Mouse (Mus musculus) urinary bladder, postnatal 0 days (tissue): Measurements from ENCODE around the gene Klc4. TPM values are rescaled to one million over a fixed set of nuclear protein-coding genes. Genes with fewer than 3 reads are reported as not detected.

Source experiments
- polyA plus RNA-seq: library from polyadenylated mRNA; unstranded; fragments of >200 nt; fragmentation: Nextera tagmentation; extraction: Ambion mirVana; gene quantifications from 2 replicates; pipeline ENCODE4 v1.2.1, GENCODE M21; 2015

The Klc4 gene
- polyA plus RNA-seq, result 14.2 and 15.2 TPM in 2 replicates

DNA sequence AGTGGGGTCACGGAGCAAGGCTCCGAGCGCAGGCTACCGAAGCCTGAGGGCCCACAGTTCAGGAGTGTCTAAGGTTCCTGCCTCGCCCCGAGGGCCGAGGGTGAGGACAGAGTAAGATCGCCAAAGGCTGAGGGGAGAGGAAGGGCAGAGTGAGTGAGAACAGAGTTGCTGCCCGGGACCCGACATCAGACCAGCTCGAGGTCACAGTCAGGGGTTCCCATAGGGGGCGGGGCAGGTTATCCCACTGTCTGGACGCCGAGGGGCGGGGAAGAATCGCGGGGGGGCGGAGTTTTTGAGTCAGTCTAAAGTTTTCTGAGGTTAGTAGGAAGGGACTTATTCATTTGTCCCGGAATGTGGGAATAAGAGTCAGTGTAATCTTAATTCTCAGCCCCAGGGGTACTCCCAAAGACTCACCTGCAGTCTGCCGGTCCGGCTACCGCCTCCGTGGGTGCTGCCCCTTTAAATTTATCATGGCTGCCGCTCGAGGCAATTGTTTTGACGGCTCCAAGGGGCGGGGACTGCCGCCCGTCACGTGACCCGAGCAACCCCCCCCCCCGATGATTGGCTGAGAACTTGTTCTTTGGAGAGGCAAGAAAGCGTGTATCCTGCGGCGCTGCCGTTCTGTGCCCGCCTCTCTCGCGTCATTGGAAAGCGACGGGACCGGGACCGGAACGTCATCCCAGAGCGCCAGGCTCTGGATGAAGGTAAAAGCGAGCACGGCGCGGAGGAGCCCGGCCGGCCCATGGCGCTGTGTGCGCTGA is at the start of gene Klc4, which contains the start of gene Mrpl2:
Klc4 (minus strand) TSS at position 462 of the 761 bp plus-strand sequence.
Mrpl2 (plus strand) TSS at position 669 of the 761 bp plus-strand sequence.

DNA sequence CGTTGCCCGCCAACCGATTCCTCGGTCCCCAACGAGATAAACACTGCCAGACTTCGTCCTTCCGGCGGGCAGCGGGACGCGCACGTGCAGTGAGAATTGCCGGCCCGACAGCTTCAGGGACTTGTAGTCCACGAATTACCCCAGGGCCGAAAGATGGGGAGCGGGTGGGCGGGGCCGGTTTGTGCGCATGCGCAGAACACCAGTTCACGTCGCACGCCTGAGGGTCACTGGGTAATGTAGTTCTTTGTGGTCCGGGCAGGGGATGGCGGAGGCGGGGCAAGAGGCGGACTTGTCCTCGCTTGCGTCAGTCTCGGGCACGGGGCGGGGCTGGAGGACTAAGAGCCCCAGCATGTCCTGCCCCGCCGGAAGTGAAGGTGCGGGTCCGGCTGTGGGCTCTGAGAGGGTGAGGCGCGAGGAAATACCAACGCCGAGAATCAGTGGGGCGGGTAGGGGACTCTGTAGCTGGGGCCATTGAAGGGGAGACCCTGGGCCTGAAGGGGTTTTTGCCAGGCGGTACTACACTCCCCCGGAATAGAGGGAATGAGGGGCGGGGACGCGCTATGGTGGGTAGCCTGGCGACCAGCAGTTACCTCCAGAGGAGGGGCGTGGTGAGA is 35.0 kb upstream of the Klc4 start, which contains the start of gene Klhdc3:
Klhdc3 (minus strand) TSS at position 155 of the 614 bp plus-strand sequence.

DNA sequence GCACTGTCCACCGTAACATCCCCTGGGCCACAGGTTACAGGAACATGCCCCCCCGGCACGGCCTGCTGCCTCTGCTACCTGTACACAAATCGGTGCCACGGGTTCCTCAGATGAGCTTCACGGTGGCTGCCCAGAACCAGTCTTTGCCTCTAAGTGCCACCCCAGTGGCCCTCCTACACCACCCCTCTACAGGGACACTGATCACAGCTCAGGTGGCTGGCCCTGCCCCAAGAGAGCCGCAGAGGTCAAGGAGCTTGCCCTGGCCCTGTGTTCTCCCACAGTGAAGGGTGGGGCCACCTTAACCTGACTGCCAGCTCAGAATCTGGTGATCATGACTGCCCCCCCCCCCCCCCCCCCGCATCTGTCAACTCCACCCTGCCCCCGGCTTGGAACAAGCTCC is 32.6 kb upstream of the Klc4 start, which contains the start of gene Mea1:
Mea1 (plus strand) TSS at position 378 of the 400 bp plus-strand sequence.

DNA sequence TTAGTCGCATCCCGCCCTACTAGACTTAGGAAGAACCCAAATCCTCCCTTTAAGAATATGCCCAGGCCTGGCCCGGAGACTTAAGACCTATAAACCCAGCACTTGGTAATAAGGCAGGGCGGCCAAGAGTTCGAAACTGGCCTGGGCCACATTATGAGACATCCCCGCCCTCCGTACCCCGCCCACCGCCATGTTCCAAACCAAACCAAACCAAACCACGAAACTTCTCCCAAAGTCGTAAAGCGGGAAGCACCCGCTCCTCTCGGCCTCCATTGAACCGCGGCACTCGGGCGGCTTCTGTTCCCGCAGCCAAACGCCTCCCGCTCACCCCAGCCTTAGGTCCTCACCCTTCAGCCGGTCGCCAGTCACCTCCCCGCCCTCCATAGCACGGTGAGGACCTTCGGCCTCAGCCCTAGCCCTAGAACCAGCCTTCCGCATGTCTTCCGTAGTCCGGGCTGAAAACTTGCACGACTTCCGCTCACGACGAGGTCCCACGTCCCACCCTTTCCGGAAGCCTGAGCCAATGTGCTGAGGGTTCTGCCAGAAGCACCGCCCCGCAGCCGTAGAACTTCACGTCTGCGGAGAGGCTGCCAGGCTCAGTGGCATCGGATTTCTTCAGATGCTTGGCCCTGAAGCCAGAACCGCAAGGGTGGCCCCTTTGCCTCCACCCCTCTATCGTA is 28.2 kb upstream of the Klc4 start, which contains the start of gene Rrp36:
Rrp36 (minus strand) TSS at position 503 of the 680 bp plus-strand sequence.

DNA sequence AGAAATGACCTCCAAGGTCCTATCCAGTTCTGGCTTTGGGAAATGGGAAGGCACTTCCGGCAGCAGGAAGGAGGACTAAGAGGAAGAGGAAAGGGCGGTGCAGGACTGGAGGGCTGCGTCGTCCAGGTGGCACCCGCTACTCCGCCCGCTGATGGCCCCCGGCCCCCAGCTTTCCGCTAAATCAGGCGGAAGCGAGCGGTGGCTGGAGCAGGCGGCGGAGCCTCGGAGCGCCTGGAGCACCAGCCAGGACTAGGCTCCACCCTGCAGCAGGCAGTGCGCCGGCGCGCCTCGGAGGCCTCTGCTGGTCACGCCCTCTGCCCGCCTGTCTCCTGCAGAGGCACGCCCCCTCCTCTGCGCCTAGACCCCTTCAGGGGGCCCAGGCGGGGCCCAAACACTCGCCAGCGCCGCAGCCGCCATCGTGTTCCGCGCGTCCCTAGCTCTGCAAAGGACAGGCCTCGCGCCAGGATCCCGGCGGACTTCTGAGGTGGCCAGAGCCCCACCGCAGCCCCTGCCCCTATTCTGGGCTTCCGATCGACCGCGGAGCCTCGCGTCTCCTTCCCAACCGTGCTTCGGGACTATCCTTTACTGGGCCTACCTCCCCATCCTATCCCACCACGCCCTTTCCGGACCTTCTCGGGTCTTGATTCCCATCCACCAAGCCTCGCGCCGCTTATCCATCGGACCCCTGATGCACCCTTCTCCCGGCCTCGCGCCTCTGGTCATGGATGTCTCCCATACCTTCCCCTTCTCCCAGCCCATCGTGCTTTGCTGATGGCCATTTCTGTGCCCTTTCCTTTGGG is 4.6 kb upstream of the Klc4 start, which contains the start of gene Cul7:
Cul7 (plus strand) TSS at position 106 of the 800 bp plus-strand sequence.

DNA sequence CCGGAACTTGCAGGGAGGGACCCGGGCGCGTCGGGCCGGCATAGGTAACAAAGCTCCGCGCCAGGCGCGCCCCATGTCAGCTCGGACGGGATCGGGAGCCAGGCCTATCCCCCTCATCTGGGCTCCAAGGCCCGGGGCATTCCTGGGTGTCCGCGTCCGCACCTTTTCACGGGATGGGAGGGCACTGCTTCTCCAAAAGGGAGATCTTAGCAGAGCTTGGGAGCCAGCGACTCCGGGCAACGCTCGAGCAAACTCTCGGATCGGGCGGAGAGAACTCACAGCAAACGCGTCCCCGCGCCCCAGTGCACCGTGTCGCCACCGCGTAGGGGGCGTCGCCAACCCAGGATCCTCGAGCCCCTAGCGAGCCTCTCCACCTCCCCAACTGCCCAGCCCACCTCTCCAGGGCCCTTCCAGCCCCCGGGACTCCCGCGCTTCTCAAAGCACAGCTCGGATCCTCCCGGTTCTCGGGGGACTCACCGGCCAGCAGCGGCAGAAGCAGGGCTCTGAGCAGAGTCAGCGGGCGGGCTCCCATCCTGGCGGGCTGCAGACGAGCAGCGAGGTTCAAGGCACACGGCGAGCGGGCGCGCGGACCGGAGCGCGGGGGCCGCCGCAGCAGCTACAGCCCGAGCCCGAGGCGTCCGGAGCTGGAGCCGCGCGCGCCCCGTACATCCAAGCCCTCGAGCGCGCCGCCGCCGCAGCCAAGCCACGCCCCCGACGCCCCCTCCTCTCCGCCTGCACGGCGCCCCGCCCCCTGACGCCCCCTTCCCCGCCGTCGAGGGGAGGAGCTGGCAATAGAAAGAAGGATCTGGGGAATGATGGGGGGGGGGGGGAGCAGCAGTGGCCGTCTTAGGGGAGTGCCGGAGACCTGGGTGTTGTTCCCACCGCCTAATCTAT is 16.8 kb downstream of the Klc4 start, which contains the start of gene Ptk7:
Ptk7 (minus strand) TSS at position 714 of the 894 bp plus-strand sequence.

Other genes with a start within 250 kb of the Klc4 start
- not detected in 2 replicates for gene Crip3, start 217.1 kb downstream of the Klc4 start, polyA plus RNA-seq
- not detected in 2 replicates for gene Slc22a7, start 207.6 kb downstream of the Klc4 start, polyA plus RNA-seq
- 0.02 TPM in 2 replicates for gene Ttbk1, start 158.3 kb downstream of the Klc4 start, polyA plus RNA-seq
- gene Dnph1, start 149.3 kb downstream of the Klc4 start, polyA plus RNA-seq, result 17.5 and 18.0 TPM in 2 replicates
- gene Cul9, start 99.6 kb downstream of the Klc4 start, polyA plus RNA-seq, result 3.2 and 4.5 TPM in 2 replicates
- 7.7 and 8.4 TPM in 2 replicates for gene Srf, start 89.8 kb downstream of the Klc4 start, polyA plus RNA-seq
- gene Ptk7, start 16.5 kb downstream of the Klc4 start, polyA plus RNA-seq, result 26.9 and 28.3 TPM in 2 replicates
- 76.6 and 80.1 TPM in 2 replicates for gene Mrpl2, start 207 bp upstream of the Klc4 start, polyA plus RNA-seq
- gene Cul7, start 4.3 kb upstream of the Klc4 start, polyA plus RNA-seq, result 17.8 and 18.7 TPM in 2 replicates
- gene Rrp36, start 28.3 kb upstream of the Klc4 start, polyA plus RNA-seq, result 39.3 and 42.2 TPM in 2 replicates
- gene Mea1, start 32.8 kb upstream of the Klc4 start, polyA plus RNA-seq, result 99.7 and 109 TPM in 2 replicates
- gene Klhdc3, start 34.9 kb upstream of the Klc4 start, polyA plus RNA-seq, result 70.2 and 74.5 TPM in 2 replicates
- gene Ppp2r5d, start 59.1 kb upstream of the Klc4 start, polyA plus RNA-seq, result 27.8 and 31.4 TPM in 2 replicates
- gene Pex6, start 65.4 kb upstream of the Klc4 start, polyA plus RNA-seq, result 8.9 and 11.1 TPM in 2 replicates
- gene Gnmt, start 83.1 kb upstream of the Klc4 start, polyA plus RNA-seq, result 2.0 and 2.2 TPM in 2 replicates
- 37.6 and 38.0 TPM in 2 replicates for gene Cnpy3, start 106.2 kb upstream of the Klc4 start, polyA plus RNA-seq
- 0.13 TPM in 1 of 2 replicates, not detected in the other for gene Ptcra, start 117.7 kb upstream of the Klc4 start, polyA plus RNA-seq
- gene 2310039H08Rik, start 126.6 kb upstream of the Klc4 start, polyA plus RNA-seq, result 90.4 and 99.9 TPM in 2 replicates
- 74.4 and 94.0 TPM in 2 replicates for gene Rpl7l1, start 136.7 kb upstream of the Klc4 start, polyA plus RNA-seq
- gene Bicral, start 212.5 kb upstream of the Klc4 start, polyA plus RNA-seq, result 2.4 TPM in 2 replicates
- gene Tbcc, start 244.7 kb upstream of the Klc4 start, polyA plus RNA-seq, result 39.1 and 43.0 TPM in 2 replicates